27 mouse cellular contexts compared by ENCODE assay signal in genomic region chr7:46340295-46340694, GRCm38 (mm10). TPM values are rescaled to one million over a fixed set of nuclear protein-coding genes. Genes with fewer than 3 reads are reported as not detected.
DNase-seq lines count a peak whose midpoint lies in the region; ATAC-seq lines count a peak whose summit lies in the region.
"Had no signal": no experiment of that assay in that cellular context is flagged by ENCODE, and none has a peak within 500 bp of the region (broad histone marks: within the 10 kb centered on the region; RNA-seq: fewer than 3 reads in every experiment).

No protein-coding gene starts in this region.

- peak; percentile 44 for DNase-seq in gastrocnemius, postnatal 25 days
- no peak for DNase-seq in gastrocnemius, postnatal 36 days
- DNase-seq in kidney, adult 11 months, result no peak
- DNase-seq in skeletal muscle tissue, adult 2 months (ENCODE audit: low read depth, low spot score), result peak; percentile 70
- DNase-seq in retina, embryonic 14.5 days (ENCODE audit: low spot score), result no peak
- DNase-seq: adrenal gland, adult 2 months; adrenal gland, postnatal 14 days; cerebellum, adult 11 months; cerebellum, adult 9-11 months; forebrain, postnatal 0 days; heart, adult 11 months had no signal

- H3K9me3 ChIP-seq in kidney, embryonic 16.5 days (ENCODE audit: low read length), result peaks cover 3% of the 10 kb centered on the region; the same call in 1 of the 2 replicates
- H3K9me3 ChIP-seq: embryonic facial prominence, embryonic 12.5 days; embryonic facial prominence, embryonic 15.5 days; hindbrain, embryonic 15.5 days had no signal

- H3K27me3 ChIP-seq in kidney, embryonic 16.5 days (ENCODE audit: insufficient read depth, low read length), result peaks cover 27% of the 10 kb centered on the region
- H3K27me3 ChIP-seq: embryonic facial prominence, embryonic 12.5 days; embryonic facial prominence, embryonic 15.5 days; hindbrain, embryonic 12.5 days; hindbrain, embryonic 15.5 days had no signal

- 39% methylated on average over 5 of the region's 5 CpGs for WGBS in kidney, embryonic 16.5 days

- H3K9ac ChIP-seq in kidney, embryonic 16.5 days (replicated peaks; ENCODE audit: low read length), result no peak overlapping the region
- H3K9ac ChIP-seq: embryonic facial prominence, embryonic 12.5 days; embryonic facial prominence, embryonic 15.5 days; forebrain, postnatal 0 days; hindbrain, embryonic 12.5 days; hindbrain, embryonic 15.5 days had no signal

- no peak overlapping the region for H3K4me3 ChIP-seq in kidney, embryonic 16.5 days (ENCODE audit: low read length)
- H3K4me3 ChIP-seq: embryonic facial prominence, embryonic 12.5 days; embryonic facial prominence, embryonic 15.5 days; hindbrain, embryonic 12.5 days; hindbrain, embryonic 15.5 days had no signal

- no peak overlapping the region for H3K4me2 ChIP-seq in kidney, embryonic 16.5 days (replicated peaks; ENCODE audit: low read depth, low read length)
- H3K4me2 ChIP-seq: embryonic facial prominence, embryonic 12.5 days; embryonic facial prominence, embryonic 15.5 days; heart, embryonic 11.5 days; hindbrain, embryonic 12.5 days; hindbrain, embryonic 15.5 days had no signal

- H3K27ac ChIP-seq in kidney, embryonic 16.5 days (ENCODE audit: low read length), result no peak overlapping the region
- H3K27ac ChIP-seq: embryonic facial prominence, embryonic 12.5 days; embryonic facial prominence, embryonic 15.5 days; hindbrain, embryonic 12.5 days; hindbrain, embryonic 15.5 days had no signal

- ATAC-seq in kidney, embryonic 16.5 days (ENCODE audit: low FRiP score, low TSS enrichment), result peak; percentile 84
- ATAC-seq: CD4-positive, CD25-positive, alpha-beta regulatory T cell, adult 4 months; forebrain, embryonic 14.5 days; forebrain, postnatal 0 days had no signal

- intact Hi-C loops in gastrocnemius, postnatal 36 days (cut with DNase I), result loop anchor here (2.0 kb wide), 1 partner anchor 37 kb away; the partner anchor contains the start of gene Myod1

- no peaks in the 10 kb centered on the region for H3K36me3 ChIP-seq in kidney, embryonic 16.5 days (ENCODE audit: insufficient read depth, low read length)
- H3K36me3 ChIP-seq: embryonic facial prominence, embryonic 12.5 days; embryonic facial prominence, embryonic 15.5 days; hindbrain, embryonic 12.5 days; hindbrain, embryonic 15.5 days had no signal

- no peaks in the 10 kb centered on the region for H3K4me1 ChIP-seq in kidney, embryonic 16.5 days (ENCODE audit: insufficient read depth, low read length)
- H3K4me1 ChIP-seq: embryonic facial prominence, embryonic 15.5 days; hindbrain, embryonic 12.5 days; hindbrain, embryonic 15.5 days had no signal

RNA-seq across cellular contexts. Expression of gene Myod1, which starts 36.0 kb away (rescaled TPM):
- total RNA-seq in gastrocnemius, postnatal 25 days (2021), result 10 to 100 TPM; 17.7 to 17.8 TPM
- 10 to 100 TPM; 12.6 to 19.8 TPM for total RNA-seq in gastrocnemius, postnatal 36 days (2021)
- 0.69 and 0.81 TPM in 2 replicates for polyA plus RNA-seq in kidney, embryonic 16.5 days (2015; fragmentation: Nextera tagmentation; extraction: Ambion mirVana)
- total RNA-seq: adrenal gland, adult 2 months; adrenal gland, postnatal 14 days; common myeloid progenitor, adult 5-6 weeks; forebrain, postnatal 0 days; heart, postnatal 25 days; hematopoietic stem cell, adult 5-6 weeks; MEL had no signal
- polyA plus RNA-seq: adrenal gland, adult 2 months; CD4-positive, CD25-positive, alpha-beta regulatory T cell, adult 4 months; cerebellum, adult 2 months; forebrain, embryonic 11.5 days; forebrain, embryonic 14.5 days; forebrain, postnatal 0 days; heart, embryonic 14.5 days; heart, postnatal 0 days had no signal

RNA-seq across cellular contexts. Expression of gene Kcnc1, which starts 56.0 kb away (rescaled TPM):
- 10 to 100 TPM; 50.0 to 65.5 TPM for total RNA-seq in gastrocnemius, postnatal 25 days (2021)
- 10 to 100 TPM; 51.6 to 54.2 TPM for total RNA-seq in gastrocnemius, postnatal 36 days (2021)
- polyA plus RNA-seq in kidney, embryonic 16.5 days (2015; fragmentation: Nextera tagmentation; extraction: Ambion mirVana), result 0.04 TPM in 1 of 2 replicates, not detected in the other
- total RNA-seq: MEL had no signal
- polyA plus RNA-seq: heart, embryonic 14.5 days; heart, postnatal 0 days had no signal

Comparison
In these comparisons a context has a peak if more than half of its experiments do, and no peak if none do; other contexts are left out.
1. DNase-seq: peak in gastrocnemius, postnatal 25 days (single experiment) and skeletal muscle tissue, adult 2 months (single experiment); none in gastrocnemius, postnatal 36 days (0 of 2), kidney, adult 11 months (single experiment) and retina, embryonic 14.5 days (single experiment).